Mouse (Mus musculus) thymus, postnatal 4 days (tissue): Measurements from ENCODE around the gene Ptprt.

ENCODE experiments used
- DNase-seq: peaks from one replicate; pipeline ENCODE4 v3.0.0; 2021

Gene Ptprt

DNA sequence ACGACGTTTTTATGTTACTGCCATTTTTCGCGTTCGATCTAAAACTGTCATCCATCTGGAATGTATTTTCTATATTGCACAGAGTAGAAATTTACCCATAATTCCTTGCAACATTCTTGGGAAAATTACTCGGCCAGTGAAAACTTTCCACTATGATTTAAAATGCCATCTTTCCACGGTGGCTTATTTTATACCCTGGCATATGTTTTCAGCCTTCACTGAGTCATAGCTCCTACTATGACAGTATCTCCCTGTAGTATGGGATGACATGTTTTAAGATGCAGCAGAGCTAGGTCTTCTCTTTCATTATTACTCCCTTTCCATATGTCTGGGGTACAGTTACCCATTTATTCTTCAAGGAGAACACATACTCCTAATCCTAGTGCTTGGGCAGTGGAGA is 753.7 kb downstream of the Ptprt start:
- DNase-seq = no peak

DNA sequence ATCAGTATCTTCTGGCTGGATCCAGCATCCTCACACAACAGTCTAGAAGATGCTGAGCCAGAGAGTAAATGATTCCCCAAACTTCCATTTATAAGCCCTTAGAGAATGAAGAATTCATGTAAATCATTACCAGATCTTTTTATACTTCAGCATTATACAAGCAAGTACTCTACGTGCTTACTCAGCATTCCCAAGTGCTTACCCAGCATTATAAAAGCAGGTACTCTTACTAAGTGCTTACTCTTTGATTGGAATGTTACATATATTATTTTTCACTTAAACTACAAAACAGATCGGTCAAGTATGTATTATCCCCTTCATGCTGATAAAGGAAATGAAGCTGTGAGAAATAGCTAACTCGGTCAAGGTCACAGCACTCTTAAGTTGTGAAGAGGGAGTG is 758.8 kb downstream of the Ptprt start:
- no peak for DNase-seq

DNA sequence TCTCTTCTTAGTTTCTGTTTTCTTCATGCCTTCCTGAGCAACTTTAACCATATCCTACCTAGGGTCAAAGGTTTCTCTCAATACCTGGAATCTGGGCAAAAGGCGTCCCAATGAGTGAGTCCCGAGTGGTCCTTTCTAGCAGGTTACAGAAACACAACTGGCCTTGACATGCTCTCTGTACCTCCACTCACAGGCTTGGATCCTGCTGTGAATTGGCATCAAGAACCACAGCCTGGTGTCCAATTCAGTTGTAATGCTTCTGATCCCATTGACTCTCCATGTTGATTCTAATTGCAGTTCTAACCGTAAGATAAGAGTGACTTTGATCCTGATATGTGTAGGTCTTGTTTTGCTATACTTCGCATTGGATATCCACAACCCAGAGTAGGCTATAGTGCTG is 776.5 kb downstream of the Ptprt start:
- DNase-seq = no peak

DNA sequence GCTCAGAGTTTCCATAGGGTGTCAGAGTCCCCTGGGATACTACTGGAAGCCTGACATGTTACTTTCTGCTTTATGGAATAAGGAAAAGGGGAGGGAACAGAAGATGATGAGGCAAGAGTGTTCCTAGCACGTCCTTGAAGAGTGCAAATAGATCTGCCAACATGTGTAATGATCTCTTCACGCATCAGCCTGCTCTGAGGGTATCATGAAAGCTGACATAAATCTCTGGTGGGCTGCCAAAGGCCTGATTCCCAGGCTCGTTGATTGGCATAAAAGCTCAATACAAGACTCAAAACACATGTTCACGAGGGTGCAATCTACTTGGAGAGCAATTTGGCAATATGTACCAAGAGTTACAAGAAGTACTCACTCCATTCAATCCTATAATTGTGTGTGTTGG is 778.4 kb downstream of the Ptprt start:
- DNase-seq = no peak

DNA sequence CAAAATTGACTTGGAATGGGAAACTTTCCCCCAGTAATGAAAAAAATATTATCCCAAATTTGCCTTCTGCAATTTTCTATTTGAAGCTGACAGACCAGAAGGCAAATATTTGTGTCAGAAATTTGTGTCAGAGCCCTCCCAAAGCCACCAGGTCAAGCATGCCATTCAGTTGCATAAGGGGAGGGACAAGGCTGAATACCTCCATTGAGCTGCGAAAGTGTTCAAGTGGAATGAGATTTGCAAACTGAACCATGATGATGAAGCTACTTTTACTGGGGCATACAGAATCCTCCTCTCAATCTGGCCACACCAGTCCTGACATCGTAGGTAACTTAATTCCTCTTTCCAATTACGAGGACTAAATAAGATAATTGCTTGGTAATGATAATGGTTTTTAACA is 780.0 kb downstream of the Ptprt start:
- no peak for DNase-seq

DNA sequence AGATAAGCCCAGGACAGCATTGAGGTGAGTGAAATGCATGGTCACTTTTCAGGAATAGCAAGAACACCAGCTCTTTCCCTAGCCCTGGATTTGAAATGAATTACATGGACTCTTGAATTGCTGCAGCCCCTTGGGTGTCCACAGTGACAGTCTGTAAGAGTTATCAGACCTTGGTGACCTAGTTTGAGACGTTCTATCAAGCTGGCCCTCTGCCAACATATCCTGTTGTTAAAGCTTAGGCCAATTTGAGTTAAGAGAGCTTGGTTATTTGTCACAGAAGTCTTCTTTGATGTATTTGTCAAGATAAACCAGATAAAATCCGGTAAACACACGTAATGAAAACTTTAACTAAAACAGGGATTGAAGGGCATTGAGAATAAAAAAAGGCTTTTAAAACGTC is 795.7 kb downstream of the Ptprt start:
- no peak for DNase-seq

DNA sequence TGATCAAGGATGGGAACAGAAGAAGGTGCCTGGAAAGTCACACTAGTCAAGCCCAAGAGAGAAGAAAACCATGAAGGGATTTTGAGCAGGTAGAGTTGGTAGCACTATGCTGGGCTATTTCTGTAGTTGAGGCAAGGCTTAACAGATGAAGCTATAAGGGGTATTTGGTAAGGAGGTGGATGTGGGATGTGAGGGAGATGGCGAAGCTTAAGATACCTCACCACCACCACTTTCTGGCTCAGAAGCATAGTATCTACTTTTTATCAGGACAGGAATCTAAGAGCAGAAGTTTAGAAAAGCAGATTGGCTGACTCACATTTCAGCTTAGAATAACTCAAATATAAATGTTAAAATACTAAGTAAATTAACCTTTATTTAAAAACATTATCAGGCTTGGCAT is 802.1 kb downstream of the Ptprt start:
- no peak for DNase-seq

DNA sequence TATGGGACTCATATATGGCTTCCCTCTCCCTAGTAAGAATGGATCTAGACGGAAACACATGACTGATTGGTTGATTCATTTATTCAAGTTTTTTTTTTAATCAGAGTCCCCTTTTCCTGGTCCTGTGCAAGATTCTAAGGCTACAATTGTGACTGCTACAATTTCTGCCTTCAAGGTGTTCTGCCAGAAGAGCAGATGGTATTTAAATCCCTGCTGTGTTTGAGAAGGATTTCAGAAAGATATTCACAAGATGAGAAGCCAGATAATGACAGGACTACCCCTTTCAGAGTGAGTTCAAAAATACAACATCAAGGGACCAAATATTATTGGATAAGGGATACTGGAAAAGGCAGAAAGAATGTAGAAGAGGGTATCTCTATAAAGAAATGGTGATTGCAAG is 802.6 kb downstream of the Ptprt start:
- no peak for DNase-seq

DNA sequence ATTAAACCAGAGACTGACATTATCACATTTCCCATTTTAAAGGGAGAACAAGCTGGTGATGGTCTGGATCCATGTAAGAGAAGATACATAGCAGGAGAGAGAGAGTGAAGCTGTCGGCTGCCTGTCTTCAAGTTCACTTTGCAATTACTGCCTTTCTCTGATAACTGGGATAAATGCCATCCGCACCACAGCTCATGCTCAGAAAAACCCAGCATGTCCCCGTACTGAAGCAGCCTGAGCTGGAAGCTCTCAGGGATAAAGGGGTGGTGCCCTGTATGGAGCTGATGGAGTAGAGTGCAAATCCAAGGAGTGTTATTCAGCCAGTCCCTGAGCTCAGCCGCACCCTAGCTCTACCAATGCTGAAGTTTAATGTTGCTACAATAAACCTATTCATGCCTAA is 825.9 kb downstream of the Ptprt start:
- no peak for DNase-seq

DNA sequence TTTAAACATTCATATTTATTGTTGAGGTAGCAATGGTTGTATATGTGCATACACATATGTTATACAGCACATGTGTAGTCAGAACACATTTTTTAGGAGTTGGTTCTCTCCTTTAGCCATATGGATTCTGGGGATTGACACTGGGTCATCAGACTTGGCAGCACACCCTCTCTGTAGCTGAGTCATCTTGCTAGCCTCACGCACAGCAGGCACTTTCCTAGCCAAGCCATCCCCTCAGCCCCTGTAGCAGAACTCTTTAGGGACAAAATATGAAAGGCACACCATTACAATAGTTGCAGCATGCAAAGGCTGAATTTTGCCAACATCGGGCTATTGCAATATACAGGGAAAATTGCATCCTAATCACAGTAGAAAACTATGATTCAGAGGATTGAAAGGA is 827.1 kb downstream of the Ptprt start:
- no peak for DNase-seq

DNA sequence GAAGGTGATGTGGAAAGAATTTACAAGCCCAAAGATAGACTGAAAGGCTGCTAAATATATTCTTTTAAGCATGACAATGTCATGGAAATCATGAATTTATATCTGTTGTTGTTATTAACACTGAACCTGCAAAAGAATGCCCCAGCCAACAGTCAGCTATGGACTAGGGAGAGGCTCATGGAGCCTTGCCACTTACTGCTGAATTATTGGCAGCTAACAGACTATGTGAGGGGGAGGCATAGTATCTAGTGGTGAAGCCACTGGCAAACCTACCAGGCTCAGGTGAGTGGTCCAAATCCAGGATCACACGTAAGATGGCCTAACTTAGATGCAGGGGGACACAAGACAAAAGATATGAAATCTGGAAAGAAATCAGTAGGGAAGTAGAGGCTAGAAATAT is 847.6 kb downstream of the Ptprt start:
- DNase-seq = no peak

DNA sequence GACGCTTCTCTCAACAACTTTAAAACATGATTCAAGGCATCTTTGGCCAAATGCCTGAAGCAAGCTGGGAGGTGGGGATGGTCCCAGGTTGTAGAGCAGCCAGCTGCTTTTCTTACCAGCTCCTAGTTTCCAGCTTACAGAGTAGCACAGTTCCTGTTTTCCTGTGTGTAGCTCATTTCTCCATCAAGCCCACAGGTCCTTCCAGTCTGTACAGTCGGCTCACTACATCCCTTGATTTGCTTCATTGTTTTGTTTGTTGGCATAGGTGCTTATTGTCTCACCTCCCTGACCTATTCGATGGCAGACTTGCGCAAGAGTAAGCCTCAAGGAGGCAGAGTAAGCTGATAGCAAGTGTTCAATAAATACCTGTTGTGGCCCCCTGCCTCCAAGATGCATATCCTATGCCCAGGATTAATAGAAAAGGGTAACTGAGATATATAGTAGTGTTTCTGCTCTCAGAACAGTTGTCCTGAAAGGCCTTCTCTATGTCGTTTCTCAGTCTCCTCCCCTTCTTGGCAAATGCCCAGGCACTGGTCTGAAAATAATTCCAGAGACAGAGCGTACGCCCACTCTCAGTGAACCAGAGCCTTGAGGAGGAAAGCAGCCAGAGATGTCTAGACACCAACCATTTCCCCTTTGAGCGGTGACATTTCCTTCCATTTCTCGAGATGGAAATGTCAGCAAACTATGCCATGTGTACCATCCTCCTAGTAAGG is 852.7 kb downstream of the Ptprt start:
- no peak for DNase-seq

DNA sequence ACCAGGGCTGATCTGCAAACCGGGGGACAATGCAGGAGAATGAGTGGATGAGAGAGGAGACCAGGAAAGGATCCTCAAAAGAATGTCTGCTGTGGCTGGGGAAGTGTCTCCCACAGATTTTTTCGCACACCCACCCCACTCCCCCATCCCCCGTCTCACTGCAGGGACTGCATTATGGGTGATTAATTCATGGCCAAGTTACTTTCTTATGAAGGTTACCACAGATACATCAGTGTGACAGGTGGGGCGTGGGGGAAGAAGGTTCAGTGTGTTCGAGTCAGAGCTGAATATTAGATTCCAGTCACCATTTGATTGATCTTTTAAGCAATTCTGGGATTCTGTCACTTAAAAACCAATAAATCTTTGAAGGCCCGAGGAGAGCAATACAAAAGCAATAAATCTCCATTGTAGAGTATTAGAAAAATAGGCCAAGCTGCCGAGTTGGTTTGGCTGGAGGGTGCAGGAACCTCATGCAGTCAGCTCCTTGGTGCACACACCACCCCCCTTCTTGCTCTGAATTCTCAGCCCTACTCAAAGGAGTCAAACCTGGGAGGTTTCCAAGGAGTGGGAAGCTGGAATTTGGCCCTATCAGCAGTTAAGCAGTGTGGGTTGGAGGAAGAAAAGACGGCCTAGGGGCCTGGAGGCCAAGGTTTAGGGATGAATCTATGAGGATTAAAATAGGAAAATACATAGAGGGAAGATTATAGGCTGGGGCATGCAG is 854.5 kb downstream of the Ptprt start:
- DNase-seq = no peak

DNA sequence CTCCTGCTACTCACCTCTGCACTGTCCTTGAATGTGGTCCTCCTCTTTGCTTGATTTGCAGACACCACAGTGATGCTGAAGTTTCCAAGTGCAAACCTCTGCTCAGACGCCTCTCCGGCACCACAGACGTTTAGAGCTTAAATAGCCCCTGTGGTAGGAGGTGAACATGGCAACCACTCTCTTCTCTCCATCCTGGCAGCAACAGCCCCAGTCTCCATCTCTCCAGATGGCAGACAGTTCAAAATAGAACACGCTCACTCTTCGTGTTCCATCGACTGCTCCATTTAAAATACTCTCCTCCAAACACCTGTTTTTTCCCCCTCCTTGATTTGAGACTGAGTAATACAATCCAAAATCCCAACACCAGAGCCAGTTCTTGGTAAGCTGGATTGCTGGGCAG is 861.0 kb downstream of the Ptprt start:
- no peak for DNase-seq

DNA sequence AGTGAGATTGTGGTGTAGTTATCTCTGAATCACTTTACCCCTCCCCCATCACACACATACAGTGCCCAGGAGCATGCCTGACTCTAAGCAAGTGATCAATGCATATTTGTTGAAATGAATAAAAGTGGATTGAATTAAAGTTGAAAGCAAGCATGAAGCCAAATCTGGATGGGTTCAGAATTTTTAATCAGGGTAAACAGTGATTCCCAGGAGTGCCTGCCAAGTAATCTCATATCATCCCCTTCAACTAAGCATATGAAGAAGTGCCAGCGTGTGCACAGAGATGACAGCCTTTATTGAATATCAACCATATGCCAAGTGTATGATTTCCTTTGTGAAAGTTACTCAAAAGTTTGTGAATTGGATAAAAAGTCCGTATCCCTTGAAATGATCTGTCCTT is 893.4 kb downstream of the Ptprt start:
- no peak for DNase-seq

DNA sequence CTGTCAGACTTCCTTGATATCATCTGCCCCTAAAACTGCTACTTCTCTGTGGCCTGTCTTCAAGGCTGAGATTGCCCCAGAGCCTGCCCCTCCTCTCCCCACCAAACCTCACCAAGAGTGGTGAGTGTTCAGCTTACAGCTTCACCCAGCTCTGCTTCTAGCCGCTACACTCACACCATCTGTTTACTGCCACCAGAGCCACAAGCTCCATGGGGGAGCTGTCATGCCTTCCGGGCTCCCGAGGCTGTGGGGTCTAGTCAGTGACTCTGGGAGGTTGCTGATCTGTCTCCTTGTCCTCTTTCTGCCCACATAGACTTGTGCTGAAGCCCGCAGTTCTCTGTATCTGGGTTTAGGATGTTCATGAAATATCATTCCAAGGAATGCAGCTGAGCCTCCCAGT is 947.9 kb downstream of the Ptprt start:
- no peak for DNase-seq

DNA sequence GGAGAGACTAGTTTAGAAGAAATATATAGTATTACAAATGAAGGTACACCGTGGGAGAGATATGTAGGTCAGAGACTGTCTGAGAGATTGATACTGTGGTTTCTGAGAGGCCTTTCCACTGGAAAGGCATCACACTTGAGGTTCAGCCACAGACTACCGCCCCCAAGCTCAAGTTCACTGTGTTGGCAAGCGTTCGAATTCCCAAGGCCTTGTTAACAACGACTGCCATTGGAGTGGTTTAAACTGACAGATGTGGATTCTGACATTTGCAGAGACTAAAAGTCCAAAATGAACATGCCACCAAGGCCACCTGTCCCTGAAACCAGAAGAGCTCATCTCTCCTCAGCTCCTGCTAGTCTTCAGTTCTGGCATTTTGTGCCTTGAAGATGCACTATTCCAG is 951.6 kb downstream of the Ptprt start:
- no peak for DNase-seq

DNA sequence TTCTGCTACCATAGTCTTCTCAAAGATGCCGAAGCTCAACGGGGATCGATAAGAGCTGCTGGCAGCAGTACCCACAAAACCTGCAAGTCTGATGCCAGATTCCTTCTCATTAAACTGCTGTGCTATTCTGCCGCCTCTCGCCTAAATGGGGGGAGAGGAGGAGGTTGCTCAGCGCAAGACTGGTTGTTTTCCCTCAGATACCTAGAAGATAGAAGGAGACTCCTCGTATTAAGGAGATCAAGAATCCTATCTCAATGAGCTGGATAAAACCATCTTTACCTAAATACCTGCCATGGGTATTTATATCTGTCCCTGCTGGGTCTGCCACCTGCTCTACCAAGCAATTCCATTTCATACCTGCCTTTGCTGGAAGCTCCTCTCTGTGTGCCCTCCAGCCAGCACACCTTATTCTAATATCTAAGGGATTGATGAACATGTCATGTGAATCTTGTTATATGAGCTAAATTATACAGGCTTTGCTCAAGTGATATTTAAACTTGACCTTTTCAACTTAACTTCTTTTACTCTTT is 954.5 kb downstream of the Ptprt start:
- no peak for DNase-seq

DNA sequence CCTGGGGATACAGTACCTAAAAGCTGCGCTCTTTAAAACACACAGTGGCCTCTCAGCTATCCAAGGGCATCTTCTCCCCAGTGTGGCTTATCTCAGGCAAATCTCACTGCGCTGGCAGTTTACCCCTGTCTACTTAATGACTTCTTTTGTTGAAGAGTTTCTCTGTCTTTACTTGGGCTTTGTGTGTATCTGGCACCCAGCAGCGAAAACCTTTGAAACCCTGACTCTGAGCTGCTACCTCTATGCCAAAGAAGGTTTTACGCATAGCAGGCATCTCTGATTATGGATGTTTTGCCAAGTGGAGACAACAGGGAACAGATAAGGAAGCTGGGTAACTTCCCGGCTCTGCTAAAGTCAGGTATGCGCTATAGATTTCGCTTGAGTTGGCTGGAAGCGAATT is 956.1 kb downstream of the Ptprt start:
- DNase-seq = no peak

DNA sequence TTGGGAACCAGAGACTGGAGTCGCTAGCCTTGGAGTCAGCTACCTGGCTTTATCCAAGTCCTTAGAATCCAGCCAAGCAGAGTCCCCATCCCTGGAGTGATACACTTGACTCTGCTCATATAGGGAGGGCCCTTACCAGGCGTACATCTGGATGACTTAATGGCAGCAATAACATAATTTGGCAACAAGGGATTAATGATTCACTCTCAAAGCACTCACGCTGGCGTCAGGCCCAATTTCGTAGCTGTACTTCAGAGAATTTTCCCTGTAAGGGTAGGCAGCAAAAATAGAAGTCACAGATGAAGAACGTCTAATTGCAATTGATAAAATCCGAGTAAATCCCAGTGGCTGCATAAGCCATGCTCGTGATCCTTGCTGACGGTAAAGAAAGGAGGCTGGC is 956.5 kb downstream of the Ptprt start:
- no peak for DNase-seq

DNA sequence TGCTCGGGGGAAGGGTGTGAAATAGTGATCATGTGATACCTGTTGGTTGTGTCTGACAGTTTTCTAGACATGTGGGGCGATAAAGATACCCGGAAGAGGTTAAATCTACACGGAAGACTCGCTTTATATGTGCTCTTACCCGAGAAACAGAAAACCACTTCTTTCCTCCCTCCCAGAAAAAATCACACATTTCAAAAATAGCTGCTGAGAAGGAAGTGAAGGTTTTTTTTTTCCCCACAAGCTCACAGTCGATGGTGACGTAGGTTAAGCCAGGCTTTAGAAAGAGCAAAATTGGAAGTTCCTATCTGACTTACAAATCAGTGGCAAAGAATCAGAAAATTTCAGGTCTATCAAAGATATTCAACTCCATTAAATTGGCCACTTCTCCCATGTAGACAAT is 965.1 kb downstream of the Ptprt start:
- DNase-seq = no peak

DNA sequence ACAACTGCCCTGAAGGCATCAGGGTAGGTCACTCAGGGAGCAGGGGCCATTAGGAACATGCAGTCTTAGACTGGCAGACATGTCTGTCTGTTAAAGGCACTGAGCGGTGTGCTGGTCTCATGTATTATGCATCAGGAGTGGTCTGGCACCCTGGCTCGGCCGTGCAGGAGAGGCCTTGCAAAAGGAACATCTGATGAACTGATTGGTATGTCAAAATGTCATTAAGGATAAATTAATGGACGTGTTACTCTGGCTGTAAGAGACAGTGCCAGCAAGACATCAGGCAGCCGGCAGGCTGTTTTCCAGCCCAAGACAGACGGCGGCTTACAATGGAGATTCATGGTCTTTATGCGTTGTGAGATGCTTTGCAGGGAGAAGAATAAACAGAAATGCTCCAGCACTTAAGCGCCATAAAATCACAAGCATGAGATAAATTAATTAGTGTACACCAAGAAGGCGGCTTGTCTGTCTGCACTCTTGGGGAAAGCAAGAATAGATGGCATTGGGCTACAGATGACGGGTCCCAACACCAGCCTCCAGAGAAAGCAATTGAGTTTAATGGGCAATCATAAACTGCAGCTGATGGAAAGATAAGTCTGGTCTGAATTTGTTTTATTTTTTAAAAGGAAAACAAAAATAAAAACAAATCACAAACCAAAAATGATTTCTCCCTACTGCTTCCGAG is 992.5 kb downstream of the Ptprt start:
- no peak for DNase-seq

DNA sequence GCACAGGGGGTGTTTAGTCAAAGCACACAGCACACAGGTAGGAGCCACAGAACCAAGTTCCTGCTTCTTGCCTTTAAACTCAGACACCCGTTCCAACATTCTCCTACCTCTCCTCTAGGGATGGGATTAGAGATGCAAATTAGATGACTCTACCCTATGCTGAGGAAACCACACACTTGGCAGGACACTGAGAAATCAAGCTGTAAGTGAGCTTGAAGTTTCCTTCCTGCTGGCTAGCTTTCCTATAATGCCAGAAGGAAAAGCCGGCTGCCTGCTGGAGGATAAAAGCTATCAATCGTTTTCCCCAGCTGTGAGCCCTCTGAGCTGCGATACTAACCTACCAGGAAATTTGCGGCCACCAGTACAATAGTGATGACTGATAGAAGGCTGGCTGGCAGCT is 999.0 kb downstream of the Ptprt start:
- no peak for DNase-seq

DNA sequence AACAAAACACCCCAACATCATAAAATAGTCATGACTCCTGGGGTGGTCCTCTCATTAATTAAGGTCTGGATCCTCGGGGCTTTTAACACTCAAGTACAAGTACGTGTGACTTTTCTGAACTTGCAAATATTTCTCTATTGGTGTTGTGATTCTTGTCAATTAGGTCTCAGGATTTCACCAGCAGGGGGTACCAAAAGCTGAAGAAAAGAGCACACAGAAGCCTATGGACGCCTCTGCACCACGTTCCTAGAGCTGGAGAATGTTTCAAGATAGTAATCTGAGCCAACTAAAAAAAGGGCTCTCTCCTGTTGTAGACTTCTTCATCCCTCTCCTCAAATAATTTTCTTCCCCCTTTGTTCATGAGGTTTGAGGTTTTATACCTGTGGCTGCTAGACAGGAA is 1000.1 kb downstream of the Ptprt start:
- no peak for DNase-seq
